ENCODE assay signal across 8 mouse cellular contexts in genomic region chr11:86920111-86921080, GRCm38 (mm10).
DNase-seq lines count a peak whose midpoint lies in the region; ATAC-seq and TF ChIP-seq lines count a peak whose summit lies in the region.

No protein-coding gene starts in this region.

- H3K4me2 ChIP-seq in forebrain, embryonic 13.5 days: no peak overlapping the region
- no peak overlapping the region; the same call in 1 of the 2 replicates for H3K4me2 ChIP-seq in liver, embryonic 11.5 days

- H3K36me3 ChIP-seq in forebrain, embryonic 10.5 days (replicated peaks): no peaks in the 10 kb centered on the region
- H3K36me3 ChIP-seq in forebrain, embryonic 13.5 days (ENCODE audit: poor library complexity, severe bottlenecking): no peaks in the 10 kb centered on the region
- H3K36me3 ChIP-seq in liver, embryonic 11.5 days (ENCODE audit: control insufficient read depth, insufficient read depth, low read length): no peaks in the 10 kb centered on the region

- DNase-seq in forebrain, embryonic 10.5 days (ENCODE audit: extremely low spot score, low spot score): no peak
- peak; percentile 60 for DNase-seq in adrenal gland, postnatal 25 days
- DNase-seq in fibroblast of lung, adult 2 months (ENCODE audit: low read depth): peak; percentile 96
- DNase-seq in heart, postnatal 4 days: peak; percentile 72
- DNase-seq in liver, embryonic 11.5 days (ENCODE audit: low spot score): no peak

- 77% methylated on average over 20 of the region's 20 CpGs for WGBS in forebrain, embryonic 10.5 days
- 75% methylated on average over 20 of the region's 20 CpGs for WGBS in forebrain, embryonic 13.5 days
- WGBS in liver, embryonic 11.5 days: 66% methylated on average over 20 of the region's 20 CpGs
- 28% methylated on average over 20 of the region's 20 CpGs for WGBS in olfactory bulb, adult 2 months

- no peaks in the 10 kb centered on the region for H3K9me3 ChIP-seq in forebrain, embryonic 10.5 days
- no peaks in the 10 kb centered on the region for H3K9me3 ChIP-seq in forebrain, embryonic 13.5 days (replicated peaks)
- H3K9me3 ChIP-seq in liver, embryonic 11.5 days (ENCODE audit: control insufficient read depth, low read length): no peaks in the 10 kb centered on the region

- no peak overlapping the region for H3K9ac ChIP-seq in forebrain, embryonic 13.5 days
- H3K9ac ChIP-seq in liver, embryonic 11.5 days (ENCODE audit: low read depth, low read length): no peak overlapping the region

- no peak for TF ChIP-seq POLR2A in olfactory bulb, adult 2 months (IDR thresholded peaks at IDR 0.05; ENCODE audit: insufficient read depth, low read depth, low read length)

- TF ChIP-seq CTCF in olfactory bulb, adult 2 months (IDR thresholded peaks at IDR 0.05; ENCODE audit: insufficient read depth, low read depth, low read length): no peak

- peaks cover 13% of the 10 kb centered on the region for H3K4me1 ChIP-seq in forebrain, embryonic 10.5 days
- H3K4me1 ChIP-seq in forebrain, embryonic 13.5 days: peaks cover 7% of the 10 kb centered on the region; the same call in 1 of the 2 replicates
- peaks cover 12% of the 10 kb centered on the region; the same call in 1 of the 2 replicates for H3K4me1 ChIP-seq in liver, embryonic 11.5 days (replicated peaks; ENCODE audit: control insufficient read depth, insufficient read depth, low read length)
- H3K4me1 ChIP-seq in olfactory bulb, adult 2 months (ENCODE audit: control insufficient read depth, insufficient read depth, low read length): peaks cover 27% of the 10 kb centered on the region

- H3K27me3 ChIP-seq in forebrain, embryonic 10.5 days (ENCODE audit: poor library complexity, severe bottlenecking): no peaks in the 10 kb centered on the region
- no peaks in the 10 kb centered on the region for H3K27me3 ChIP-seq in forebrain, embryonic 13.5 days
- H3K27me3 ChIP-seq in liver, embryonic 11.5 days (replicated peaks; ENCODE audit: control insufficient read depth, insufficient read depth, low read length): no peaks in the 10 kb centered on the region

- H3K27ac ChIP-seq in forebrain, embryonic 10.5 days: peak overlapping the region; percentile 42
- H3K27ac ChIP-seq in forebrain, embryonic 13.5 days: no peak overlapping the region
- no peak overlapping the region for H3K27ac ChIP-seq in liver, embryonic 11.5 days (ENCODE audit: low read depth, low read length)
- peak overlapping the region; percentile 98 for H3K27ac ChIP-seq in olfactory bulb, adult 2 months (ENCODE audit: insufficient read depth, low read depth, low read length)

- ATAC-seq in forebrain, embryonic 13.5 days: no peak
- peak; percentile 49 for ATAC-seq in liver, embryonic 11.5 days (replicated peaks; ENCODE audit: low FRiP score)
- no peak for ATAC-seq in CD4-positive, CD25-positive, alpha-beta regulatory T cell, adult 4 months

- H3K4me3 ChIP-seq in forebrain, embryonic 10.5 days: no peak overlapping the region
- H3K4me3 ChIP-seq in forebrain, embryonic 13.5 days: no peak overlapping the region
- no peak overlapping the region for H3K4me3 ChIP-seq in liver, embryonic 11.5 days (ENCODE audit: low read depth, low read length)
- no peak overlapping the region for H3K4me3 ChIP-seq in olfactory bulb, adult 2 months (ENCODE audit: insufficient read depth, low read depth, low read length)

Comparison
In these comparisons a context has a peak if more than half of its experiments do, and no peak if none do; other contexts are left out.
1. H3K27ac ChIP-seq: peak in forebrain, embryonic 10.5 days (single experiment) and olfactory bulb, adult 2 months (single experiment); none in forebrain, embryonic 13.5 days (single experiment) and liver, embryonic 11.5 days (single experiment).
2. DNase-seq: peak in adrenal gland, postnatal 25 days (single experiment), fibroblast of lung, adult 2 months (single experiment) and heart, postnatal 4 days (single experiment); none in forebrain, embryonic 10.5 days (single experiment) and liver, embryonic 11.5 days (single experiment).